Mouse (Mus musculus): ENCODE results near the gene Btbd18. TPM values are rescaled to one million over a fixed set of nuclear protein-coding genes. Genes with fewer than 3 reads are reported as not detected.

Btbd18 gene
- polyA plus RNA-seq, 1 experiment: not detected

DNA sequence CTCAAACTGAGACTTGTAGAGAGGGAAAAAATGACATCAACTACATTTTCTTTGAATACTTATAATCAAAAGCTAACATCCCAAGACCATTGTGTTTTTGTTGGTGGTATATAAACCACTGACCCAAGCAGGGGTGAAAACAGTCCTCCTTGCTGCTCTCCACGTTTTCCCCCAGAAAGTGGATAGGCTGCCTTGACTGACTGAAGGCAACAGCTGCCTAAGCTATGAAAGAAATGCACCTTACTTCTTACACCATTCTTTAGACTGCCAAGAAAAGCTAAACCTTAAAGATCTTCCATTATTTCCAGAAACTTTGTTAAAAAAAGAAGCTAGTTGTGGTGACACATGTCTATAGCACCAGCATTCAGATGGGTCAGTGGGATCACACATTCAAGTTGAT is 12.7 kb upstream of the Btbd18 start:
- peaks cover 36% of the 10 kb centered on the region for H3K4me1 ChIP-seq (ENCODE audit: control insufficient read depth, insufficient read depth, low read length)
- TF ChIP-seq POLR2A (IDR thresholded peaks at IDR 0.05; ENCODE audit: borderline replicate concordance, low read depth, low read length) (no peak), CTCF (IDR thresholded peaks at IDR 0.05; ENCODE audit: low read depth, low read length) (no peak)
- no peak overlapping the region for H3K27ac ChIP-seq (ENCODE audit: insufficient read depth, low read depth, low read length)
- no peak overlapping the region for H3K4me3 ChIP-seq (ENCODE audit: insufficient read depth, low read length)

DNA sequence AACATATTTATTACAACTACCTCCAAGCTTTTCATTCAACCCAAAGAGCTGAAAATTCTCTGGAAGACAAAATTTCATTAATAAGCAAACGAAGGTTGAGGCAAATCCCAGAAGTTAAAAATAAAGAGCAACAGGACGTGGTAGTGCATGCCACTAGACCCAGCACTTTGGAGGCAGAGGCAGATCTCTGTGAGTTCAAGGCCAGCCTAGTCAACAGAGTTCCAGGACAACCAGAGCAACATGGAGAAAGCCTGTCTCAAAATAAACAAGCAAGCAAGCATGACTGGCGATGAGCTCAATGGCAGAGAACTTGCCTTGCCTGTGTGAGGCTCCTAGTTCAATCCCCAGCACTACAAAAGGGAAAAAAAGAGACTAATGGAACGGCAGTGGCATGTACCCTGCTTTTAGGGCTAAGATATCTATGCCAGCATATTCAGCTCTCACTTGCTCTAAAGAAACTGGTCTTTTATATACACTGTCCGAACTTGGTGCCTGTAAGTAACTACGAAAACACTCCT is 11.8 kb upstream of the Btbd18 start:
- Histone ChIP-seq H3K4me1 (ENCODE audit: control insufficient read depth, insufficient read depth, low read length) (peaks cover 27% of the 10 kb centered on the region), H3K27ac (ENCODE audit: insufficient read depth, low read depth, low read length) (no peak overlapping the region), H3K4me3 (ENCODE audit: insufficient read depth, low read length) (no peak overlapping the region)
- no peak for TF ChIP-seq CTCF (IDR thresholded peaks at IDR 0.05; ENCODE audit: low read depth, low read length)
- no peak for TF ChIP-seq POLR2A (IDR thresholded peaks at IDR 0.05; ENCODE audit: borderline replicate concordance, low read depth, low read length)

DNA sequence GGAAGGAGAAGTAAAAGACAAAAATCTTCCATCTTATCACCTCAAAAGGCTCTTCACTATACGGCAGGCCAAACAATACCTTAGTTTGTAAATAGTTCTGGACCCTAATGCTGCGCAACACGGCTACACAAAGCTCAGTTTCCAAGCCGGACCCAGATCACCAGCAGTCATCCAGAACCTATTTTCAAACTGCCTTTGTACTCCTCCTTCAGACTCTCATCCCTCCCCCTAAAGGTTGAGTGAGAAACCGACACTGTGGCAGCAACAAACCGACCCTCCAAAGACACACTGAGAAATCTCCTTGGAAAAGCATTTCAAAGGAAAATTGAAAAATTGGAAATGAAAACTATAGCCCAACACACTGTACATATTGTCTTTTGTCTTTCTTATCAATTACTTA is 10.5 kb upstream of the Btbd18 start:
- TF ChIP-seq CTCF (IDR thresholded peaks at IDR 0.05; ENCODE audit: low read depth, low read length) (no peak), POLR2A (IDR thresholded peaks at IDR 0.05; ENCODE audit: borderline replicate concordance, low read depth, low read length) (no peak)
- H3K4me3 ChIP-seq (ENCODE audit: insufficient read depth, low read length): peak overlapping the region; percentile 49
- H3K27ac ChIP-seq (ENCODE audit: insufficient read depth, low read depth, low read length): no peak overlapping the region
- H3K4me1 ChIP-seq (ENCODE audit: control insufficient read depth, insufficient read depth, low read length): peaks cover 22% of the 10 kb centered on the region

DNA sequence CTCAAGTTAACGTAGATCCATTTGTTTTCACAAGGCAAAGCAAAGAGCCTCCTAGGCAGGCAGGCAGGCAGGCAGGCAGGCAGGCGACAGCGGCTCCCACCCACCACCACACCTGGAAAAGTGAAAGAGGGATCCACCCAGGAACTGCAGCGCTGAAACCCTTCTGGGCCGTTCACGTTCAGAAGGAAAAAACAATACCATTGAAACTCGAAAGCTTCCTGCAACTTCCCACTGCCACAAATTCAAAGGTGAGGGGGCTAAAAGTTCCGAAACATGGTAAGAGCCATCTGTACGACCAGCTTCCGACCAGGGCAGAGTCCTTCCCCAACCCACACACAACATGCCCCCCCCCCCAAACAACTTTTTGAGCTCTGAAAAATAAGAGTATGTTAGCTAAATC is 9.2 kb upstream of the Btbd18 start:
- TF ChIP-seq CTCF (IDR thresholded peaks at IDR 0.05; ENCODE audit: low read depth, low read length) (no peak), POLR2A (IDR thresholded peaks at IDR 0.05; ENCODE audit: borderline replicate concordance, low read depth, low read length) (no peak)
- Histone ChIP-seq H3K4me1 (ENCODE audit: control insufficient read depth, insufficient read depth, low read length) (peaks cover 17% of the 10 kb centered on the region), H3K4me3 (ENCODE audit: insufficient read depth, low read length) (peak overlapping the region; percentile 59), H3K27ac (ENCODE audit: insufficient read depth, low read depth, low read length) (peak overlapping the region; percentile 2; the same call in 1 of the 2 replicates)

DNA sequence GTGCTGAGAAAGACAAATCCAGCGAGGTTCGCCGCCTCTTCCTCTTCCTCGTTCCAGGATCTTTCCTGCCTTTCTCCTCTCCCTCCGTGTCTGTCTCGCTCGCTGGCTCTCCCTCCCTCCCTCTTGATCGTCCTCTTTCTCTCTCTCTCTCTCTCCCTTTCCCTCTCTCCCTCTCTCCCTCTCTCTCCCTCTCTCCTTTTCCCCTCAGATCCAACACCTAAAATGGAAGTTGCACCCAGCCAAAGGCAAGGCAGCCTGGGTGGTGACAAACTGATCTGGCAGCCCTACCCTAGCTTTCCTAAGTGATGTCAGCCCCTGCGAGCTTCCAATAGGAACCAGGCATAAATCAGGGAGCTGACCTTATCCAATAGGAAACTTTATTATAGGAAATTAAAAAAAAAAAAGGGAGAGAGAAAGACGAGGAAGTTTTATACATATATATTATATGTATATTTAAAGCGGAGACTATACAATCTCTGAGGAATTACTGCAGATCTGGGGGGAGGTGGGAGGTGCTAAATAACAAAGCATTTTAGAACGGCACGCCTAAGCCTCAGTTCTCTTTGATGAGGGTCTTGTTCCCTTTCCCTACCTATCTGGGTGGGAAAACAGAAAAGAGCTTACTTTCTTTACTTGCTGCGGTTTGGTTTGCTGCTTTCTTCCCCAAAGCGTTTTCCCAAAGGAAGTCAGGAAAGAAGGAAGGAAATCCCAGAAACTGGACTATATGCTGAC is 8.2 kb upstream of the Btbd18 start, which contains the start of gene Ctnnd1:
Gene Ctnnd1 (minus strand): TSS at position 302 of the 732 bp plus-strand sequence.
- peak; percentile 47; the same call in 1 of the 2 replicates for TF ChIP-seq POLR2A (IDR thresholded peaks at IDR 0.05; ENCODE audit: borderline replicate concordance, low read depth, low read length)
- no peak for TF ChIP-seq CTCF (IDR thresholded peaks at IDR 0.05; ENCODE audit: low read depth, low read length)
- Histone ChIP-seq H3K4me3 (ENCODE audit: insufficient read depth, low read length) (peak within 1 kb of the TSS; percentile 99), H3K27ac (ENCODE audit: insufficient read depth, low read depth, low read length) (peak within 1 kb of the TSS; percentile 98), H3K4me1 (ENCODE audit: control insufficient read depth, insufficient read depth, low read length) (peaks cover 19% of the 10 kb centered on the region)

DNA sequence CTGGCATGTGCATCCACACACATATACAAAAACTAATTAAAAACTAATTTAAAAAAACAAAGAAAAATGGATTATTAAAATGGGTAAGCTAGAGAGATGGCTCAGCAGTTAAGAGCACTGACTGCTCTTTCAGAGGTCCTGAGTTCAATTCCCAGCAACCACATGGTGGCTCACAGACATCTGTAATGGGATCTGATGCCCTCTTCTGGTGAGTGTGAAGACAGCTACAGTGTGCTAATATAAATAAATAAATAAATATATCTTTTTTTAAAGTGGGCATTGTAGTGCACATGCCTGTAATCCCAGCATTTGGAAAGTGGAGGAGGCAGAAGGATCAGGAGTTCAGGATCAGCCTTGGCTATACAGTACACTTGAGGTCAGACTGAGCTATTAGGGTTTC is 5.5 kb upstream of the Btbd18 start:
- Histone ChIP-seq H3K27ac (ENCODE audit: insufficient read depth, low read depth, low read length) (no peak overlapping the region), H3K4me3 (ENCODE audit: insufficient read depth, low read length) (no peak overlapping the region), H3K4me1 (ENCODE audit: control insufficient read depth, insufficient read depth, low read length) (peaks cover 10% of the 10 kb centered on the region; the same call in 1 of the 2 replicates)
- no peak for TF ChIP-seq CTCF (IDR thresholded peaks at IDR 0.05; ENCODE audit: low read depth, low read length)
- TF ChIP-seq POLR2A (IDR thresholded peaks at IDR 0.05; ENCODE audit: borderline replicate concordance, low read depth, low read length): no peak

DNA sequence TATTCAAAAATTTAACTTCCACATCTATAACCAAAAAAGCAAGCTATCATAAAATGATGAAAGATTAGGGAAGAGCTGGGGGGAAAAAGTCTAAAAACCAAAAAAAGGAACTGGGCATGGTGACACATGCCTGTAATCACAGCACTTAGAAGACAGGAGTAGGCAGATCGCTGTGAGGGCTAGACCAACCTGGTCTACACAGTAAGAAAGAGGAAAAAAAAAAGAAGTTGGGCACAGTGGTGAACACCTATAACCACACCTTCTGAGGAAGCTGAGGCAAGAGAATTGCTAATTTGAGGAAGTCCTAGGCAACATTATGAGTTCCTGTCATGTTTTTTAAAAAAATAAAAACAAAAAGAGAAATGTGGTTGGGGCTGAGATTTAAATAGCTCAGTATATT is 3.0 kb upstream of the Btbd18 start:
- TF ChIP-seq POLR2A (IDR thresholded peaks at IDR 0.05; ENCODE audit: borderline replicate concordance, low read depth, low read length): no peak

DNA sequence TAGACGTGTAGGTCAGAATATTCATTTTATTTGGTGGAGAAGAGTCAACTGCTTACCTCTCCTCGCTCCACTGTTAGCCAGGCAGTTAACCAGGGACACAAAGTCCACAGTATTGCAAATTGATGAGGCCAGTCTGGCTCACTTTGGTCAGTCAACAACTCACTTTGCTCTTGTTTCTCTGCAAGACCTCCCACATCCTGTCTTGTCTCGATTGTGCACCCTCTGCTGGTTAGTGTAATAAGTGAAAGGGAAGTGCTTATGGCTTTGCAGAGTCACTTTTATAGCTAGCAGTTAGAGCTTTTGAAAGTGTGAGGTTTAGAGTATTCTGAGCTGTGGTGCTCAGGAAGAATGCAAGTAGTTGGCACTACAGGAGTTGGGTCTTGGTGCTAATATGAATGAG is 1.4 kb downstream of the Btbd18 start:
- peaks cover 10% of the 10 kb centered on the region for H3K4me1 ChIP-seq (ENCODE audit: control insufficient read depth, insufficient read depth, low read length)
- no peak overlapping the region for H3K4me3 ChIP-seq (ENCODE audit: insufficient read depth, low read length)
- H3K27ac ChIP-seq (ENCODE audit: insufficient read depth, low read depth, low read length): no peak overlapping the region
- TF ChIP-seq POLR2A (IDR thresholded peaks at IDR 0.05; ENCODE audit: borderline replicate concordance, low read depth, low read length) (no peak), CTCF (IDR thresholded peaks at IDR 0.05; ENCODE audit: low read depth, low read length) (no peak)

More for the DNA sequence above, 3.0 kb upstream of the Btbd18 start:
- Histone ChIP-seq H3K4me3 (ENCODE audit: insufficient read depth, low read length) (no peak overlapping the region), H3K4me1 (ENCODE audit: control insufficient read depth, insufficient read depth, low read length) (peaks cover 11% of the 10 kb centered on the region), H3K27ac (ENCODE audit: insufficient read depth, low read depth, low read length) (peak overlapping the region; percentile 70)

DNA sequence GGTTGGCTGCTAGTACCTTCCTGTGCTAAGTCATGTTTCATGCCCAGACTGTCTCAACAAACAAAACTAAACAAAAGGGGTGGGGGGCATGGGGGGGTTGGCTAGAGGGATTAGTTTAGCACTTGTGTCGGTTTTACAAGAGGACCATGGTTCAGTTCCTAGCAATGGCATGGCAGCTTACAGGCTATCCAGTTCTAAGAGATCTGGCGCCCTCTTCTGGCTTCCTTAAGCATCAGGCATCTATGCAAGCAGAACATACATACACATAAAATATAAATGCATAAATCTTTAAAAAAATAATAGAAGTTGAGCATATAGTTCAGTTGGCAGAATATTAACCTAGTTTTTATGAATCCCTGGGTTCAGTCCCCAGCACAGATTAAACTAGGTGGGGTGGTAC is 4.0 kb downstream of the Btbd18 start:
- H3K4me3 ChIP-seq (ENCODE audit: insufficient read depth, low read length): no peak overlapping the region
- peaks cover 3% of the 10 kb centered on the region for H3K4me1 ChIP-seq (ENCODE audit: control insufficient read depth, insufficient read depth, low read length)
- TF ChIP-seq POLR2A (IDR thresholded peaks at IDR 0.05; ENCODE audit: borderline replicate concordance, low read depth, low read length) (no peak), CTCF (IDR thresholded peaks at IDR 0.05; ENCODE audit: low read depth, low read length) (no peak; the same call in 1 of the 2 replicates)
- no peak overlapping the region for H3K27ac ChIP-seq (ENCODE audit: insufficient read depth, low read depth, low read length)

DNA sequence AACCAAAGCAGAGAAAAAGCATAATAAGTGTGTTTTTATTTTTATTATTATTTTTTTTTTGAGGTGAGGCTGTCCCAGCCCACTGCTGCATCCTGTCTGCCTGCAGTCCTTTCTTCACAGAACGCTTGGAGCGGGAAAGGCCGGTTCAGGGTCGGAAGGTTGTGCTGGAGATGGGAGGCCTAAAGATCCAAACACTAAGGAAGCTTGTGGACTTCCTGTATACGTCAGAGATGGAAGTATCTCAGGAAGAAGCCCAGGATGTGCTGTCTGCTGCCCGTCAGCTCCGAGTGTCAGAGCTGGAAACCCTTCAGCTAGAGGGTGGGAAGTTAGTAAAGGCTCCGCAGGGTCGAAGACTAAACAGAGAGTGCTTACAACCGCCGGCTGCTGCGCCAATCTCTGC is 7.2 kb downstream of the Btbd18 start:
- H3K27ac ChIP-seq (ENCODE audit: insufficient read depth, low read depth, low read length): no peak overlapping the region
- no peak overlapping the region for H3K4me3 ChIP-seq (ENCODE audit: insufficient read depth, low read length)
- peaks cover 4% of the 10 kb centered on the region; the same call in 1 of the 2 replicates for H3K4me1 ChIP-seq (ENCODE audit: control insufficient read depth, insufficient read depth, low read length)
- TF ChIP-seq POLR2A (IDR thresholded peaks at IDR 0.05; ENCODE audit: borderline replicate concordance, low read depth, low read length): no peak
- TF ChIP-seq CTCF (IDR thresholded peaks at IDR 0.05; ENCODE audit: low read depth, low read length): no peak

Data from bone marrow macrophage, adult 2 months (primary cell).